Mouse (Mus musculus) midbrain, embryonic 14.5 days (tissue): Measurements from ENCODE around the gene 4930579F01Rik. TPM values are rescaled to one million over a fixed set of nuclear protein-coding genes. Genes with fewer than 3 reads are reported as not detected.

Source experiments
- ATAC-seq: fragments of 200-750 bp; cut with Nextera tagmentation; 2 replicates; pipeline ENCODE4 v1.8.0; 2017; ENCODE audit warnings: moderate number of reproducible peaks, moderate library complexity; ENCODE audit not compliant: low FRiP score, low TSS enrichment
- DNase-seq: peaks from one replicate; pipeline ENCODE4 v3.0.0-alpha.2; 2015
- H3K27ac ChIP-seq: fragments of 300-500 bp; sonication (generic); replicated peaks from 2 replicates; pipeline ENCODE4 v1.5.1; 2014; ENCODE audit warnings: mild to moderate bottlenecking, low read depth, low read length, moderate library complexity
- H3K27me3 ChIP-seq: fragments of 300-500 bp; sonication (generic); 2 replicates; pipeline ENCODE4 v1.6.1; 2014; ENCODE audit warnings: low read length, control low read depth, mixed read lengths; ENCODE audit not compliant: control insufficient read depth, insufficient read depth
- H3K36me3 ChIP-seq: fragments of 300-500 bp; sonication (generic); 2 replicates; pipeline ENCODE4 v1.6.1; 2014; ENCODE audit warnings: low read length, control low read depth; ENCODE audit not compliant: control insufficient read depth, insufficient read depth
- H3K4me1 ChIP-seq: fragments of 300-500 bp; sonication (generic); 2 replicates; pipeline ENCODE4 v1.6.1; 2014; ENCODE audit warnings: mild to moderate bottlenecking, antibody characterized with exemption, low read length, control low read depth; ENCODE audit not compliant: control insufficient read depth, insufficient read depth
- H3K4me2 ChIP-seq: fragments of 300-500 bp; sonication (generic); 2 replicates; pipeline ENCODE4 v1.6.1; 2014; ENCODE audit warnings: mild to moderate bottlenecking, low read length, moderate library complexity
- H3K4me3 ChIP-seq: fragments of 300-500 bp; sonication (generic); replicated peaks from 2 replicates; pipeline ENCODE4 v1.5.1; 2014; ENCODE audit warnings: low read depth, low read length
- H3K9ac ChIP-seq: fragments of 300-500 bp; sonication (generic); replicated peaks from 2 replicates; pipeline ENCODE4 v1.6.1; 2014; ENCODE audit warnings: mild to moderate bottlenecking, low read length, moderate library complexity
- H3K9me3 ChIP-seq: fragments of 300-500 bp; sonication (generic); 2 replicates; pipeline ENCODE4 v1.6.1; 2016; ENCODE audit warnings: low read length, control low read depth, mixed read lengths; ENCODE audit not compliant: control insufficient read depth
- WGBS: fragments of 180-500 bp; shearing (Covaris S2); extraction: QIAGEN DNeasy Blood & Tissue Kit; methylation state at CpG from one replicate; pipeline ENCODE4 v1.1.7; 2014; 5-methylcytosine and 5-hydroxymethylcytosine counted together
- polyA plus RNA-seq: library from polyadenylated mRNA; unstranded; fragments of >200 nt; fragmentation: Nextera tagmentation; extraction: Ambion mirVana; gene quantifications from 2 replicates; pipeline ENCODE4 v1.2.1, GENCODE M21; 2014

Gene 4930579F01Rik
- polyA plus RNA-seq, 1 experiment from 2014 or later, result not detected

GRCm38 (mm10) chr3:138210432-138211075, 16.9 kb upstream of the 4930579F01Rik start:
- no peak overlapping the region for H3K4me2 ChIP-seq
- no peaks in the 10 kb centered on the region for H3K27me3 ChIP-seq
- WGBS, result 69% methylated on average over 5 of the region's 5 CpGs
- DNase-seq, result no peak
- H3K36me3 ChIP-seq, result no peaks in the 10 kb centered on the region
- H3K4me1 ChIP-seq, result no peaks in the 10 kb centered on the region
- no peak overlapping the region for H3K27ac ChIP-seq
- H3K9me3 ChIP-seq, result no peaks in the 10 kb centered on the region
- H3K9ac ChIP-seq, result no peak overlapping the region
- no peak overlapping the region for H3K4me3 ChIP-seq
- ATAC-seq, result no peak

GRCm38 (mm10) chr3:138208821-138209220, 15.2 kb upstream of the 4930579F01Rik start:
- H3K4me3 ChIP-seq, result no peak overlapping the region
- no peak for DNase-seq
- no peak for ATAC-seq

GRCm38 (mm10) chr3:138198722-138199068, 5.1 kb upstream of the 4930579F01Rik start:
- no peak for DNase-seq
- Histone ChIP-seq H3K4me3 (0 out of 2 replicates have a peak overlapping the region, but pooled peaks have one; percentile 24), H3K9me3 (no peaks in the 10 kb centered on the region), H3K4me1 (no peaks in the 10 kb centered on the region), H3K27me3 (no peaks in the 10 kb centered on the region), H3K4me2 (peak overlapping the region; percentile 59), H3K36me3 (no peaks in the 10 kb centered on the region), H3K9ac (0 out of 2 replicates have a peak overlapping the region, but pooled peaks have one; percentile 46), H3K27ac (no peak overlapping the region)
- 0 out of 2 replicates have a peak, but pooled peaks have one; percentile 35 for ATAC-seq
- 71% methylated on average over 7 of the region's 7 CpGs for WGBS

More at GRCm38 (mm10) chr3:138208821-138209220, 15.2 kb upstream of the 4930579F01Rik start:
- no peaks in the 10 kb centered on the region for H3K9me3 ChIP-seq
- no peak overlapping the region for H3K4me2 ChIP-seq
- H3K36me3 ChIP-seq, result no peaks in the 10 kb centered on the region
- no peak overlapping the region for H3K27ac ChIP-seq
- WGBS, result 97% methylated on average over 3 of the region's 3 CpGs
- no peak overlapping the region for H3K9ac ChIP-seq
- no peaks in the 10 kb centered on the region for H3K27me3 ChIP-seq
- no peaks in the 10 kb centered on the region for H3K4me1 ChIP-seq

GRCm38 (mm10) chr3:138197973-138198721, 4.5 kb upstream of the 4930579F01Rik start:
- ATAC-seq (peak; percentile 93), DNase-seq (peak; percentile 98)
- H3K9me3 ChIP-seq, result no peaks in the 10 kb centered on the region
- no peak overlapping the region; the same call in 1 of the 2 replicates for H3K27ac ChIP-seq
- no peaks in the 10 kb centered on the region for H3K36me3 ChIP-seq
- peak overlapping the region; percentile 46; the same call in 1 of the 2 replicates for H3K9ac ChIP-seq
- H3K4me1 ChIP-seq, result no peaks in the 10 kb centered on the region
- H3K27me3 ChIP-seq, result no peaks in the 10 kb centered on the region
- peak overlapping the region; percentile 24 for H3K4me3 ChIP-seq
- peak overlapping the region; percentile 59 for H3K4me2 ChIP-seq
- WGBS, result 26% methylated on average over 20 of the region's 20 CpGs

GRCm38 (mm10) chr3:138197556-138197955, 3.9 kb upstream of the 4930579F01Rik start:
- Histone ChIP-seq H3K4me2 (no peak overlapping the region; the same call in 1 of the 2 replicates), H3K9me3 (no peaks in the 10 kb centered on the region), H3K36me3 (no peaks in the 10 kb centered on the region), H3K4me1 (no peaks in the 10 kb centered on the region), H3K27me3 (no peaks in the 10 kb centered on the region), H3K9ac (no peak overlapping the region), H3K4me3 (no peak overlapping the region), H3K27ac (no peak overlapping the region)
- DNase-seq (no peak), ATAC-seq (no peak)
- 70% methylated on average over 9 of the region's 9 CpGs for WGBS

- no peak overlapping the region for H3K4me3 ChIP-seq
- WGBS, result 84% methylated on average over 14 of the region's 14 CpGs
- no peaks in the 10 kb centered on the region for H3K4me1 ChIP-seq
- H3K27me3 ChIP-seq, result no peaks in the 10 kb centered on the region
- H3K27ac ChIP-seq, result no peak overlapping the region
- no peaks in the 10 kb centered on the region for H3K9me3 ChIP-seq
- DNase-seq (no peak), ATAC-seq (no peak)
- H3K36me3 ChIP-seq, result no peaks in the 10 kb centered on the region
- no peak overlapping the region for H3K4me2 ChIP-seq
- H3K9ac ChIP-seq, result no peak overlapping the region
Observed at GRCm38 (mm10) chr3:138197093-138197492, 3.5 kb upstream of the 4930579F01Rik start.

GRCm38 (mm10) chr3:138192260-138192659, 1.4 kb downstream of the 4930579F01Rik start:
- Histone ChIP-seq H3K27ac (no peak overlapping the region), H3K9ac (no peak overlapping the region), H3K4me1 (no peaks in the 10 kb centered on the region), H3K4me2 (no peak overlapping the region), H3K4me3 (no peak overlapping the region), H3K9me3 (no peaks in the 10 kb centered on the region), H3K36me3 (no peaks in the 10 kb centered on the region), H3K27me3 (no peaks in the 10 kb centered on the region)
- 91% methylated on average over 7 of the region's 7 CpGs for WGBS
- ATAC-seq (no peak), DNase-seq (no peak)

- Histone ChIP-seq H3K9me3 (no peaks in the 10 kb centered on the region), H3K4me1 (no peaks in the 10 kb centered on the region), H3K36me3 (no peaks in the 10 kb centered on the region), H3K4me2 (no peak overlapping the region), H3K27me3 (no peaks in the 10 kb centered on the region), H3K27ac (peak overlapping the region; percentile 58; the same call in 1 of the 2 replicates), H3K9ac (no peak overlapping the region), H3K4me3 (no peak overlapping the region)
- DNase-seq (peak; percentile 29), ATAC-seq (peak; percentile 65)
- WGBS, result 79% methylated on average over 26 of the region's 26 CpGs
Observed at GRCm38 (mm10) chr3:138185995-138186930, 7.4 kb downstream of the 4930579F01Rik start.
